Mouse (Mus musculus) myocyte (in vitro differentiated cells): Measurements from ENCODE around the gene Cd46. TPM values are rescaled to one million over a fixed set of nuclear protein-coding genes. Genes with fewer than 3 reads are reported as not detected.

Experiments
- H3K27me3 ChIP-seq: one replicate; pipeline ENCODE4 v1.6.1; 2011; ENCODE audit not compliant: control insufficient read depth, insufficient read depth, insufficient read length
- H3K36me3 ChIP-seq: one replicate; pipeline ENCODE4 v1.6.1; 2011; ENCODE audit not compliant: control insufficient read depth, insufficient read depth
- H3K4me2 ChIP-seq: one replicate; pipeline ENCODE4 v1.6.1; 2011; ENCODE audit warnings: low read depth, control low read depth
- H3K4me3 ChIP-seq: one replicate; pipeline ENCODE4 v1.5.1; 2011; ENCODE audit warnings: mild to moderate bottlenecking, control low read depth, moderate library complexity
- H3K79me2 ChIP-seq: one replicate; pipeline ENCODE4 v1.6.1; 2011; ENCODE audit not compliant: control insufficient read depth, insufficient read depth
- H3ac ChIP-seq: one replicate; pipeline ENCODE4 v1.6.1; 2011; ENCODE audit not compliant: control insufficient read depth, insufficient read length
- CEBPB ChIP-seq: IDR thresholded peaks from 2 replicates; pipeline ENCODE4 v1.6.1; 2011; ENCODE audit warnings: mild to moderate bottlenecking, moderate library complexity; ENCODE audit not compliant: poor library complexity, insufficient read depth, severe bottlenecking
- E2F4 ChIP-seq: IDR thresholded peaks from one replicate; pipeline ENCODE4 v1.6.1; 2011; ENCODE audit warnings: mild to moderate bottlenecking, control low read depth, moderate library complexity; ENCODE audit not compliant: insufficient read depth
- MAX ChIP-seq: IDR thresholded peaks from one replicate; pipeline ENCODE4 v1.6.1; 2011; ENCODE audit warnings: low read depth, mild to moderate bottlenecking, control low read depth
- MYOD1 ChIP-seq, 3 experiments: IDR thresholded peaks; one replicate each; pipeline ENCODE4 v1.6.1; 2011; ENCODE audit warnings: control low read depth in 2 of 3, low read depth in 2 of 3, mild to moderate bottlenecking in 2 of 3, moderate library complexity in 1 of 3; ENCODE audit not compliant: insufficient read length in 2 of 3, control insufficient read depth in 1 of 3
- MYOG ChIP-seq, 3 experiments: IDR thresholded peaks; one replicate each; pipeline ENCODE4 v1.6.1; 2011; ENCODE audit warnings: control low read depth in 2 of 3, low read depth in 2 of 3, mild to moderate bottlenecking in 2 of 3; ENCODE audit not compliant: insufficient read length in 2 of 3, control insufficient read depth in 1 of 3, insufficient read depth in 1 of 3
- POLR2A ChIP-seq: IDR thresholded peaks from one replicate; pipeline ENCODE4 v1.6.1; 2011; ENCODE audit warnings: low read depth, mild to moderate bottlenecking, control low read depth, moderate library complexity; ENCODE audit not compliant: insufficient read length
- POLR2AphosphoS2 ChIP-seq: IDR thresholded peaks from one replicate; pipeline ENCODE4 v1.6.1; 2011; ENCODE audit warnings: low read depth, control low read depth; ENCODE audit not compliant: insufficient read length
- REST ChIP-seq: IDR thresholded peaks from one replicate; pipeline ENCODE4 v1.6.1; 2011; ENCODE audit warnings: mild to moderate bottlenecking, control low read depth, moderate library complexity; ENCODE audit not compliant: insufficient read depth, insufficient read length
- SRF ChIP-seq: IDR thresholded peaks from one replicate; pipeline ENCODE4 v1.6.1; 2011; ENCODE audit warnings: low read depth; ENCODE audit not compliant: control insufficient read depth, insufficient read length
- TCF12 ChIP-seq: IDR thresholded peaks from one replicate; pipeline ENCODE4 v1.6.1; 2011; ENCODE audit warnings: mild to moderate bottlenecking, control low read depth; ENCODE audit not compliant: poor library complexity, insufficient read depth, severe bottlenecking
- TCF3 ChIP-seq: IDR thresholded peaks from one replicate; pipeline ENCODE4 v1.6.1; 2011; ENCODE audit warnings: low read depth, control low read depth; ENCODE audit not compliant: insufficient read length
- USF1 ChIP-seq: IDR thresholded peaks from one replicate; pipeline ENCODE4 v1.6.1; 2011; ENCODE audit warnings: low read depth, mild to moderate bottlenecking, control low read depth, moderate library complexity
- polyA plus RNA-seq: library from polyadenylated mRNA; unstranded; fragments of >200 nt; fragmentation: generic; extraction: Trizol; gene quantifications from one replicate; pipeline ENCODE4 v1.2.1, GENCODE M21; 2012; ENCODE audit warnings: missing spikeins

Cd46 gene
- polyA plus RNA-seq, 1 experiment, result 0.13 TPM

GRCm38 (mm10) chr1:195015281-195015680, 76.8 kb downstream of the Cd46 start:
- H3ac ChIP-seq, result no peak overlapping the region
- TF ChIP-seq SRF, result no peak
- no peak for TF ChIP-seq REST
- TF ChIP-seq POLR2A, result no peak
- no peak for TF ChIP-seq USF1
- TF ChIP-seq MYOG (IDR thresholded peaks at IDR 0.05; ENCODE audit: control insufficient read depth in 1 of 3, insufficient read depth in 1 of 3, insufficient read length in 2 of 3, low read depth in 2 of 3), result no peak
- TF ChIP-seq MYOD1 (IDR thresholded peaks at IDR 0.05; ENCODE audit: control insufficient read depth in 1 of 3, insufficient read length in 2 of 3, low read depth in 2 of 3), result no peak
- TF ChIP-seq POLR2AphosphoS2, result no peak
- no peak for TF ChIP-seq E2F4
- TF ChIP-seq CEBPB, result no peak
- no peak for TF ChIP-seq MAX
- no peak for TF ChIP-seq TCF12
- TF ChIP-seq TCF3, result no peak
- no peaks in the 10 kb centered on the region for H3K27me3 ChIP-seq
- H3K36me3 ChIP-seq, result no peaks in the 10 kb centered on the region
- H3K4me3 ChIP-seq, result no peak overlapping the region
- no peak overlapping the region for H3K4me2 ChIP-seq
- H3K79me2 ChIP-seq, result no peaks in the 10 kb centered on the region

GRCm38 (mm10) chr1:195014201-195014885, 77.7 kb downstream of the Cd46 start:
- TF ChIP-seq SRF, result no peak
- no peak for TF ChIP-seq TCF12
- no peak for TF ChIP-seq CEBPB
- no peak for TF ChIP-seq MYOD1 (IDR thresholded peaks at IDR 0.05; ENCODE audit: control insufficient read depth in 1 of 3, insufficient read length in 2 of 3, low read depth in 2 of 3)
- TF ChIP-seq POLR2AphosphoS2, result no peak
- no peaks in the 10 kb centered on the region for H3K79me2 ChIP-seq
- H3ac ChIP-seq, result no peak overlapping the region
- H3K4me2 ChIP-seq, result no peak overlapping the region
- no peak overlapping the region for H3K4me3 ChIP-seq
- H3K36me3 ChIP-seq, result no peaks in the 10 kb centered on the region
- H3K27me3 ChIP-seq, result no peaks in the 10 kb centered on the region

DNA sequence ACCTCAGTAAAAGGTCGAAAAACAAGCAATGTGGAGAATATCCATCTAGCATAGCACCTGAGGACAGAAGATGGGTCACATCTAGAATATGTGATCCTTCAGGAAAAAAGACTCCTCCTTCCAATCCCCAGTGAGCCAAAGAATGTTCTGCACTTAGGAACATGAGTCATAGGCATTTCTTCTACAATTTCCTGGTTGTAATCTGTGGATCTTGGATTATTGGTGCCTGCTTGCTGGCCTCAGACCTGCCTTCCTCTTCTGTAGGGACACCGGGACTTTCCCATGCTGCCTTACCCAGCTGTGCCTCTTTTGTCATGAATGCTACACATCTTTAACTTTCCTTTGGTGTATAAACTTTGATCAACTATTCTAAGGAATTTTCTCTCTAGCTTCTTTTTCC, 79.5 kb downstream of the Cd46 start:
- no peak overlapping the region for H3ac ChIP-seq
- H3K36me3 ChIP-seq, result no peaks in the 10 kb centered on the region
- no peak overlapping the region for H3K4me3 ChIP-seq
- H3K27me3 ChIP-seq, result no peaks in the 10 kb centered on the region
- TF ChIP-seq MYOG (IDR thresholded peaks at IDR 0.05; ENCODE audit: control insufficient read depth in 1 of 3, insufficient read depth in 1 of 3, insufficient read length in 2 of 3, low read depth in 2 of 3), result no peak
- TF ChIP-seq POLR2AphosphoS2, result no peak
- TF ChIP-seq TCF3, result no peak
- TF ChIP-seq REST, result no peak
- TF ChIP-seq USF1, result no peak
- no peak for TF ChIP-seq CEBPB
- no peak for TF ChIP-seq TCF12
- TF ChIP-seq SRF, result no peak
- TF ChIP-seq E2F4, result no peak
- TF ChIP-seq MYOD1 (IDR thresholded peaks at IDR 0.05; ENCODE audit: control insufficient read depth in 1 of 3, insufficient read length in 2 of 3, low read depth in 2 of 3), result no peak
- no peak for TF ChIP-seq POLR2A
- TF ChIP-seq MAX, result no peak
- H3K4me2 ChIP-seq, result no peak overlapping the region
- H3K79me2 ChIP-seq, result no peaks in the 10 kb centered on the region

DNA sequence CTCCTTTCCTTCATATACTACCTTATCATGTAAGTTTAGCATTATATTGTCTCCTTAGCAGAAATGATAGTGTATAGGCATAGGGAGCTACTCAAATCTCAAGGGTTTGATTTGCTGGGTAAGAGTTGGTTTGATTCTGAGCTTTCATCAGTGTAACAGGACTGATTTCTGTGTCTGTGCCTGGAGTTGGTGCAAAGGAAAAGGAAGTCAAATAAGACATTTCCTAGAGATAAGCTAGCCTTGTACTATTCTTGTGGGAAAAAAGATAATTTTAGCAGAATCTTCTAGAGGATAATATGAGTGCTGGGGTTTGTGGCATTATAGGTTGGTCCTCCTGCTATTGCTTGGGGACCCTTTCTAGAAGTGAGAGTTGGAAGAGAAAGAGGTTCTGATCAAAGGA, 85.8 kb downstream of the Cd46 start:
- Histone ChIP-seq H3K27me3 (no peaks in the 10 kb centered on the region), H3K79me2 (no peaks in the 10 kb centered on the region), H3K36me3 (no peaks in the 10 kb centered on the region), H3ac (no peak overlapping the region), H3K4me3 (no peak overlapping the region), H3K4me2 (no peak overlapping the region)
- TF ChIP-seq CEBPB (no peak), TCF12 (no peak), SRF (no peak), MAX (no peak), POLR2AphosphoS2 (no peak), MYOG (IDR thresholded peaks at IDR 0.05; ENCODE audit: control insufficient read depth in 1 of 3, insufficient read depth in 1 of 3, insufficient read length in 2 of 3, low read depth in 2 of 3) (no peak), REST (no peak), POLR2A (no peak), MYOD1 (IDR thresholded peaks at IDR 0.05; ENCODE audit: control insufficient read depth in 1 of 3, insufficient read length in 2 of 3, low read depth in 2 of 3) (no peak), E2F4 (no peak), USF1 (no peak), TCF3 (no peak)

- H3ac ChIP-seq, result no peak overlapping the region
- no peaks in the 10 kb centered on the region for H3K79me2 ChIP-seq
- no peaks in the 10 kb centered on the region for H3K27me3 ChIP-seq
- H3K4me2 ChIP-seq, result no peak overlapping the region
- H3K4me3 ChIP-seq, result no peak overlapping the region
- H3K36me3 ChIP-seq, result no peaks in the 10 kb centered on the region
- TF ChIP-seq TCF12, result no peak
- no peak for TF ChIP-seq USF1
- no peak for TF ChIP-seq MAX
- no peak for TF ChIP-seq SRF
- TF ChIP-seq CEBPB, result no peak
- no peak for TF ChIP-seq MYOD1 (IDR thresholded peaks at IDR 0.05; ENCODE audit: control insufficient read depth in 1 of 3, insufficient read length in 2 of 3, low read depth in 2 of 3)
- no peak for TF ChIP-seq E2F4
- TF ChIP-seq MYOG (IDR thresholded peaks at IDR 0.05; ENCODE audit: control insufficient read depth in 1 of 3, insufficient read depth in 1 of 3, insufficient read length in 2 of 3, low read depth in 2 of 3), result no peak
- TF ChIP-seq POLR2A, result no peak
- TF ChIP-seq POLR2AphosphoS2, result no peak
Measured at GRCm38 (mm10) chr1:195004194-195004593, 87.9 kb downstream of the Cd46 start.
